Mouse (Mus musculus): Measurements from ENCODE around the gene Pkdrej. TPM values are rescaled to one million over a fixed set of nuclear protein-coding genes. Genes with fewer than 3 reads are reported as not detected.

Gene Pkdrej
- polyA plus RNA-seq, 1 experiment from 2014 or later, result 0.16 TPM

GRCm38 (mm10) chr15:85840983-85841382, 19.4 kb upstream of the Pkdrej start:
- Histone ChIP-seq H3K9ac (replicated peaks; ENCODE audit: low read length) (no peak overlapping the region), H3K4me3 (replicated peaks; ENCODE audit: low read depth, low read length) (no peak overlapping the region), H3K4me2 (ENCODE audit: low read length) (no peak overlapping the region), H3K36me3 (ENCODE audit: control insufficient read depth, insufficient read depth, low read length) (no peaks in the 10 kb centered on the region), H3K27me3 (ENCODE audit: control insufficient read depth, insufficient read depth, low read length) (no peaks in the 10 kb centered on the region), H3K27ac (replicated peaks; ENCODE audit: low read depth, low read length) (no peak overlapping the region), H3K9me3 (ENCODE audit: control insufficient read depth, low read length) (no peaks in the 10 kb centered on the region), H3K4me1 (ENCODE audit: control insufficient read depth, insufficient read depth, low read length) (no peaks in the 10 kb centered on the region)
- ATAC-seq (ENCODE audit: low FRiP score, low TSS enrichment) (no peak), DNase-seq (peak; percentile 12)
- 24% methylated on average over 6 of the region's 6 CpGs for WGBS

GRCm38 (mm10) chr15:85836887-85837286, 15.4 kb upstream of the Pkdrej start:
- ATAC-seq (ENCODE audit: low FRiP score, low TSS enrichment) (no peak), DNase-seq (no peak)
- Histone ChIP-seq H3K4me2 (ENCODE audit: low read length) (no peak overlapping the region), H3K36me3 (ENCODE audit: control insufficient read depth, insufficient read depth, low read length) (no peaks in the 10 kb centered on the region), H3K4me1 (ENCODE audit: control insufficient read depth, insufficient read depth, low read length) (0 out of 2 replicates have a peak, but pooled peaks cover 3% of the 10 kb centered on the region), H3K9ac (replicated peaks; ENCODE audit: low read length) (no peak overlapping the region), H3K9me3 (ENCODE audit: control insufficient read depth, low read length) (no peaks in the 10 kb centered on the region), H3K4me3 (replicated peaks; ENCODE audit: low read depth, low read length) (no peak overlapping the region), H3K27me3 (ENCODE audit: control insufficient read depth, insufficient read depth, low read length) (no peaks in the 10 kb centered on the region), H3K27ac (replicated peaks; ENCODE audit: low read depth, low read length) (no peak overlapping the region)
- WGBS, result 90% methylated on average over 5 of the region's 5 CpGs

- H3K27me3 ChIP-seq (ENCODE audit: control insufficient read depth, insufficient read depth, low read length), result no peaks in the 10 kb centered on the region
- H3K4me1 ChIP-seq (ENCODE audit: control insufficient read depth, insufficient read depth, low read length), result peaks cover 6% of the 10 kb centered on the region; the same call in 1 of the 2 replicates
- ATAC-seq (ENCODE audit: low FRiP score, low TSS enrichment) (no peak), DNase-seq (no peak)
- no peaks in the 10 kb centered on the region for H3K9me3 ChIP-seq (ENCODE audit: control insufficient read depth, low read length)
- no peaks in the 10 kb centered on the region for H3K36me3 ChIP-seq (ENCODE audit: control insufficient read depth, insufficient read depth, low read length)
- H3K4me2 ChIP-seq (ENCODE audit: low read length), result no peak overlapping the region
- H3K4me3 ChIP-seq (replicated peaks; ENCODE audit: low read depth, low read length), result no peak overlapping the region
- WGBS, result 62% methylated on average over 3 of the region's 3 CpGs
- no peak overlapping the region for H3K27ac ChIP-seq (replicated peaks; ENCODE audit: low read depth, low read length)
- no peak overlapping the region for H3K9ac ChIP-seq (replicated peaks; ENCODE audit: low read length)
Observed at GRCm38 (mm10) chr15:85835335-85835734, 13.8 kb upstream of the Pkdrej start.

GRCm38 (mm10) chr15:85832599-85832998, 11.1 kb upstream of the Pkdrej start:
- ATAC-seq (ENCODE audit: low FRiP score, low TSS enrichment), result no peak
- Histone ChIP-seq H3K36me3 (ENCODE audit: control insufficient read depth, insufficient read depth, low read length) (no peaks in the 10 kb centered on the region), H3K27ac (replicated peaks; ENCODE audit: low read depth, low read length) (no peak overlapping the region), H3K4me1 (ENCODE audit: control insufficient read depth, insufficient read depth, low read length) (peaks cover 6% of the 10 kb centered on the region; the same call in 1 of the 2 replicates), H3K9me3 (ENCODE audit: control insufficient read depth, low read length) (no peaks in the 10 kb centered on the region), H3K27me3 (ENCODE audit: control insufficient read depth, insufficient read depth, low read length) (no peaks in the 10 kb centered on the region), H3K9ac (replicated peaks; ENCODE audit: low read length) (peak overlapping the region; percentile 70), H3K4me3 (replicated peaks; ENCODE audit: low read depth, low read length) (peak overlapping the region; percentile 59), H3K4me2 (ENCODE audit: low read length) (peak overlapping the region; percentile 83)
- no peak for DNase-seq
- 55% methylated on average over 8 of the region's 8 CpGs for WGBS

DNA sequence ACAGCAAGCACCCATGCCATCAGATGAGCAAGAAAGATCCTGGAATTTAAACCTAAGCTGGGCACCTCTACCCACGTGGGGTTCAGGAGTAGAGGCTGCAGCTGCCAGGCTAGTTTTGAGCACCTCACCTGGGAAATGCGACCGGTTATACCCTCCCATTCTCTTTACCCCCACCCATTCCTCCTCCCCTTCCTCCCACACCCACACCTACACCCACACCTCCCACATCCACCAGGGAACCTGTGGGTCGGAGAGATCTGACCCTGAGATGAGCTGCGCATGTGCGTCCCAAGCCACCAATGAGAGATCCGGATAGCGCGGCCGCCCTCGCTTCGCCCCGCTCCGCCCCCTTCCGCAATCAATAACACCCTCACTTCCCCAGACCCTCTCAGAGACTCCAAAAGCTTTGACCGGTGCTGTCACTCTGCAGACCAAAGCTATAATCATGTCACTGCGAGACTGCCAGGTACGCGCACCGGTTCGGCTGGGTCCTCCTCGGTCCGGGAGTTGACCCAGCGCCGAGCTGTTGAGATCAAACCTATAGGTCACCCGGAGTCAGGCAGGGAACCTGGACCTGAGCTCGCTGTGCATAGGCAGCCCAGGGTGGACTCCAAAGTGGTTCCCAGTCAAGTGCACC, 10.5 kb upstream of the Pkdrej start, which contains the start of gene Ttc38:
TSS of gene Ttc38 (plus strand) at position 353 of the 637 bp plus-strand sequence.
- Histone ChIP-seq H3K27ac (replicated peaks; ENCODE audit: low read depth, low read length) (no peak within 1 kb of the TSS), H3K4me1 (ENCODE audit: control insufficient read depth, insufficient read depth, low read length) (peaks cover 6% of the 10 kb centered on the region; the same call in 1 of the 2 replicates), H3K4me2 (ENCODE audit: low read length) (peak within 1 kb of the TSS; percentile 83), H3K9ac (replicated peaks; ENCODE audit: low read length) (peak within 1 kb of the TSS; percentile 70), H3K4me3 (replicated peaks; ENCODE audit: low read depth, low read length) (peak within 1 kb of the TSS; percentile 59), H3K9me3 (ENCODE audit: control insufficient read depth, low read length) (no peaks in the 10 kb centered on the region), H3K27me3 (ENCODE audit: control insufficient read depth, insufficient read depth, low read length) (no peaks in the 10 kb centered on the region), H3K36me3 (ENCODE audit: control insufficient read depth, insufficient read depth, low read length) (no peaks in the 10 kb centered on the region)
- under 1% methylated on average over 27 of the region's 27 CpGs for WGBS
- ATAC-seq (ENCODE audit: low FRiP score, low TSS enrichment), result peak; percentile 84
- DNase-seq, result peak; percentile 85

GRCm38 (mm10) chr15:85829470-85829869, 7.9 kb upstream of the Pkdrej start:
- H3K9ac ChIP-seq (replicated peaks; ENCODE audit: low read length), result no peak overlapping the region
- WGBS, result 73% methylated on average over 5 of the region's 5 CpGs
- H3K9me3 ChIP-seq (ENCODE audit: control insufficient read depth, low read length), result no peaks in the 10 kb centered on the region
- no peaks in the 10 kb centered on the region for H3K27me3 ChIP-seq (ENCODE audit: control insufficient read depth, insufficient read depth, low read length)
- ATAC-seq (ENCODE audit: low FRiP score, low TSS enrichment) (no peak), DNase-seq (no peak)
- no peak overlapping the region for H3K27ac ChIP-seq (replicated peaks; ENCODE audit: low read depth, low read length)
- no peak overlapping the region for H3K4me3 ChIP-seq (replicated peaks; ENCODE audit: low read depth, low read length)
- peaks cover 6% of the 10 kb centered on the region; the same call in 1 of the 2 replicates for H3K4me1 ChIP-seq (ENCODE audit: control insufficient read depth, insufficient read depth, low read length)
- H3K36me3 ChIP-seq (ENCODE audit: control insufficient read depth, insufficient read depth, low read length), result no peaks in the 10 kb centered on the region
- H3K4me2 ChIP-seq (ENCODE audit: low read length), result no peak overlapping the region

DNA sequence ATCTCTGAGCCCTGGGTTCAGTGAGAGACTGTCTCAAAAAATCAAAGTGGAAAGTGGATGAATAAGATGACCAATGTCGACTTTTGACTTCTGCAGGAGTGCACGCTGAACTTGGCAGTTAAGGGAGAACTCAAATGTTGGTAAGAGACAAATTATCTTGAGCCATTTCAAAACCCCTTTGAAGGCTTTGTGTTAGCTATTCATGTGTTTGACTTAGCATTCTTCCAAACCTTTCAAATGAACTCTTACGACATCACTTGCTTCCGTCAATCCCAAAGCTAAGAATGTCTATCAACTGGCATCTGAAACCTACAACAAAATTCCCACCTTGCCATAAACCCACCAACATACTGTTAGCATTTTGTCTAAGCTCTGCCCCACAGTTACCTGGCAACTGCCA, 6.5 kb upstream of the Pkdrej start:
- Histone ChIP-seq H3K4me2 (ENCODE audit: low read length) (no peak overlapping the region), H3K27me3 (ENCODE audit: control insufficient read depth, insufficient read depth, low read length) (no peaks in the 10 kb centered on the region), H3K4me1 (ENCODE audit: control insufficient read depth, insufficient read depth, low read length) (peaks cover 6% of the 10 kb centered on the region; the same call in 1 of the 2 replicates), H3K27ac (replicated peaks; ENCODE audit: low read depth, low read length) (no peak overlapping the region), H3K9ac (replicated peaks; ENCODE audit: low read length) (no peak overlapping the region), H3K4me3 (replicated peaks; ENCODE audit: low read depth, low read length) (no peak overlapping the region), H3K9me3 (ENCODE audit: control insufficient read depth, low read length) (no peaks in the 10 kb centered on the region), H3K36me3 (ENCODE audit: control insufficient read depth, insufficient read depth, low read length) (no peaks in the 10 kb centered on the region)
- DNase-seq, result no peak
- no peak for ATAC-seq (ENCODE audit: low FRiP score, low TSS enrichment)
- 90% methylated on average over 4 of the region's 4 CpGs for WGBS

DNA sequence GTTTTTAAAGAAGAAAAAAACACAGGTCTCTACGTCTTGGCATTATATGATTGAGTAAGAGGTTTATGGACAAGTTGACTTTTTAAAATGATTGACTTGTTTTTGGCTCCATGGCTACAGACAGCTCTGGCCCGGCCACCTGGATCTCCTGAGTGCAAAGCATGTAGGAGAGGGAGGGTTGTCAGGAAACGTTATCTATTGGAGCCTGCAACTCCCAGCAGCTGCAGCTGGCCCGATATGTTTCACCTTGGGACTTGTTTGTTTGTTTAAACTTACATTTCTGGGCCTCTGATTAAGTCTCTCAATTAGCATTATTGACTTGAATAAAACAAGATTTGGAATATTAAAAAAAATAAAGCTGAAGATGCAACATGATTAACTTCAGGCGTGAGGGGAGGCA, 5.1 kb upstream of the Pkdrej start:
- DNase-seq, result no peak
- Histone ChIP-seq H3K27me3 (ENCODE audit: control insufficient read depth, insufficient read depth, low read length) (no peaks in the 10 kb centered on the region), H3K4me2 (ENCODE audit: low read length) (no peak overlapping the region), H3K9me3 (ENCODE audit: control insufficient read depth, low read length) (no peaks in the 10 kb centered on the region), H3K9ac (replicated peaks; ENCODE audit: low read length) (no peak overlapping the region), H3K4me3 (replicated peaks; ENCODE audit: low read depth, low read length) (no peak overlapping the region), H3K4me1 (ENCODE audit: control insufficient read depth, insufficient read depth, low read length) (peaks cover 1% of the 10 kb centered on the region; the same call in 1 of the 2 replicates), H3K27ac (replicated peaks; ENCODE audit: low read depth, low read length) (no peak overlapping the region), H3K36me3 (ENCODE audit: control insufficient read depth, insufficient read depth, low read length) (no peaks in the 10 kb centered on the region)
- 74% methylated on average over 5 of the region's 5 CpGs for WGBS
- ATAC-seq (ENCODE audit: low FRiP score, low TSS enrichment), result no peak

DNA sequence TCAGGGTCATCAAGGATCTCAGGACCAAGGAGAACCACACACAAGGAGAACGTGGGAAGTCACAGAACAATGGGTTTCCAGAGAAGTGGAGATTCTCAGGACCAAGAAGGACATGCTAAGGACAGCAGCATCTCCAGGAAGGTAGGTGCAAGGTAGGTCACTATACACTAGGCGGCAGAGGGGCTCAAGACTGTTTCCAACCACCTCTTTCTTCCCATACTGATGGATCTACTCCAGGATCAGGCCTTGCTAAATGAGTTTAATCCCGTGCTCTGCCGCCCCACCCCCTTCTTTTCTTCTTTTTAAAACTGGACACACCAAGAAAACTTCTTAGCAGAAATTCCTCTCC, 451 bp upstream of the Pkdrej start:
- ATAC-seq (ENCODE audit: low FRiP score, low TSS enrichment), result no peak
- H3K4me3 ChIP-seq (replicated peaks; ENCODE audit: low read depth, low read length), result peak overlapping the region; percentile 43
- peak; percentile 27 for DNase-seq
- WGBS, result 16% methylated on average over 4 of the region's 4 CpGs
- peak overlapping the region; percentile 81 for H3K4me2 ChIP-seq (ENCODE audit: low read length)
- H3K9me3 ChIP-seq (ENCODE audit: control insufficient read depth, low read length), result no peaks in the 10 kb centered on the region; the same call in 1 of the 2 replicates
- peaks cover 14% of the 10 kb centered on the region for H3K27me3 ChIP-seq (ENCODE audit: control insufficient read depth, insufficient read depth, low read length)
- no peaks in the 10 kb centered on the region for H3K36me3 ChIP-seq (ENCODE audit: control insufficient read depth, insufficient read depth, low read length)
- H3K4me1 ChIP-seq (ENCODE audit: control insufficient read depth, insufficient read depth, low read length), result peaks cover 6% of the 10 kb centered on the region; the same call in 1 of the 2 replicates
- H3K27ac ChIP-seq (replicated peaks; ENCODE audit: low read depth, low read length), result no peak overlapping the region
- peak overlapping the region; percentile 61; the same call in 1 of the 2 replicates for H3K9ac ChIP-seq (replicated peaks; ENCODE audit: low read length)

All from midbrain, embryonic 14.5 days (tissue).